Mouse (Mus musculus) gastrocnemius, postnatal 4 days (tissue): ENCODE measurements at regions not wholly inside any gene's neighbourhood (a gene's known extent, or its start where the extent isn't known, plus 50 kb on each side); places are given as distances from the start of the nearest gene placed in this dataset.
"Not testable (repeated sequence)": the region's sequence is repeated elsewhere in the genome, so short reads cannot be mapped to it uniquely, and the experiment has no call there.

Experiments used
- DNase-seq, 2 experiments: peaks; one replicate each; pipeline ENCODE4 v3.0.0; 2021 to 2022; ENCODE audit warnings: low spot score in 2 of 2, mixed read lengths in 2 of 2

DNA sequence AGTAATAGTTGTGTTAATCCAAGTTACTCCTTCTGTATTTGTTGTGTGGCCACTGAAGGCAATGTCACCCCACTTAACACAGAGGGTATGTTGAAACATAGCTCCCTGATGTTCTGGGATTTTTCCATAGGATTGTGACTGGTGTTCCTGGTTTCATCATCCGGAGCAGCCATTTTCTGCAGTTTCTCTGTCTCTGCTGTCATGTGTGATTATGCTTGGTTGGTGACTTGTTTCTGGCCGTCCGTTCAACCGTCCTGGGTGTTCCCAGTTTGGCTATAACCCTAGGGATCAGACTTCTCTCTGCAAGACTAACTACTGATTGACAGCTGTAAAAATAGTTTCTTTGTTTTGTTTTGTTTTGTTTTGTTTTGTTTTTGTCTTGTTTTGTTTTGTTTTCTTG lies 98.1 kb upstream of the Rpl34 start:
- no peak for DNase-seq

DNA sequence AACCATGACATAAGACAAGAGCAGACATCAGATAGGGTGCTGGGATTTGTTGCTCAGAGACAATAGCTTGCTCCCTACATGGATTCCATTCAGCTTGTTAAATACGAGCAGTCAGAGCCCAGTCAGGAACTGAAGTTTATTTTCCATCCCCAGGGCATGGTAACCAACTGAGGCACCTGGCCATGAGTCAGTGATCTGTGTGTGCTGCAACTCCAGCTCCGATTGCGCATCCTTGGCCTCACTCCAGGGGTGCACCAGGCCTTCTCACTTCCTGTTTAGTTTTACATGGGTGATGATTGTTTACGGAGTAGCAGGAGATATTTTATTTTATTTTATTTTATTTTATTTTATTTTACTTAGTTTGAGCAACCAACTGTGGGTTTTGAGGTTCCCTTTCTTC lies 97.7 kb upstream of the Rpl34 start:
- DNase-seq, result no peak

DNA sequence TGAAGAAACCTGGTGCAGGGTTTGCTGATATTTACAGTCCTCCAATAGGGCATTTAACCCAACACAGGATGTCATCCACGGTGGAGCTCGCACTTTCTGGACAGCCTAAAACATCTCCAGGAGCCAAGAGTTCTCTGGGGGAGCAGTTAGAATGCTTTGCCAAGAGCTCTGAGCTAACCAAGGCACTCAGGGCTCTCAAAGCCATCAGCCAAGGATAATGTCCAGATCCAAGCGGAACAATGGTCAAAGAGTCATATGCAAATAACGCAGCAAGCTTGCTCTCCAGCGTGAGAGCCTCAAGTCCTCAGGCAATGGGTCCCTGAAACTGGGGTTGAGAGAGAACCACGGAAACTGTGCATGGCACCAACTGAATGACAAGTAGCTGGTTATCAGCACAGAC lies 96.8 kb upstream of the Rpl34 start:
- DNase-seq, result no peak

GRCm38 (mm10) chr3:130819837-130820098 lies 89.6 kb upstream of the Rpl34 start:
- DNase-seq, result no peak

- DNase-seq, result no peak
These were observed 89.0 kb upstream of the Rpl34 start for GRCm38 (mm10) chr3:130819031-130819836.

- peak; percentile 82 to 89 for DNase-seq
These were observed 88.4 kb upstream of the Rpl34 start for GRCm38 (mm10) chr3:130818467-130819030.

DNA sequence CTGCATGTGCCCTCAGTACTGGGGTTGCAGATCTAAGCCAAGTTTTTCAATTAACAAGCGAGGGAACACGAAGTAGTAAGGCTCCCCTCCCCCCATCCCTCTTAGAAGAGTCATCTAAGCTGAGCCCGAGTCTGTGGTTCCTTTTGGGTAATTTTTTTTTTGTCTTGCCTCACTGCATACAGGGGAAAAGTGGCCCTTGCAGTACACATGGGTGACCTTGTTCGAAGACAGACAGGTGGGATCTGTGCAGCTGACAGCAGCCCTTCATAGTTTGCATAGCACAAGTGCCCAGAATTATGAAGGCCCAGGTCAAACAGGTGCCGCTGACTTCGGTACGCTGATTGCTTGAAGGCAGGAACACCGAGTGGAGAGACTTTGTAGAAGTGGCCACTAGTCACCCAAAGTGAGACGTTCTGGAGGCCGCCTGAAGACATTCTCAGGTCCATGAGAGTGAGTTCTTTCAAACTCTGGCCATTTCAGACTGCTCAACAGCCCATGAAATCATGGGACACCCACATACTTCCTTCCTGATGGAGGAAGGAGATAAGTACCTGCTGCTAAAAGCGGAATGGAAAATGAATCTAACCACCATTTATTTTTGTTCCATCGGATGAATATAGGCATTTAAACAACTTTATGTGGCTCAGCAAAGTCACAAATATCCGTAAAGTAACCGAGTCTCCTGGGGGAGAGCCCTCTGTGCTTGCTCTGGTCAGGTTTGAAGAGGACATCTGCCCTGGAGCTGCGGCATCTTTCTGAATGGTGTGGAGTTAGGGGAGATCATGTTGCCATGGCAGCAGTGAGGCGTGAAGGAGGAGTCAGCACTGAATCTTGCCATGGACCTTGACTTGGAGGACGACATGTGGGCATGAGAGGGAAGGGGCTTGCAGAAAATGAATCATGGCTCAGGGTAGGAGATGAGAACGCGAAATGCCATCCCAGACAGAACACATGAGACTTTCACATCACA lies 79.8 kb upstream of the Rpl34 start:
- no peak for DNase-seq

- DNase-seq, result no peak
These were observed 75.1 kb upstream of the Rpl34 start for GRCm38 (mm10) chr3:130805345-130805744.

- DNase-seq, result no peak
These were observed 74.1 kb upstream of the Rpl34 start for GRCm38 (mm10) chr3:130804327-130804662.

DNA sequence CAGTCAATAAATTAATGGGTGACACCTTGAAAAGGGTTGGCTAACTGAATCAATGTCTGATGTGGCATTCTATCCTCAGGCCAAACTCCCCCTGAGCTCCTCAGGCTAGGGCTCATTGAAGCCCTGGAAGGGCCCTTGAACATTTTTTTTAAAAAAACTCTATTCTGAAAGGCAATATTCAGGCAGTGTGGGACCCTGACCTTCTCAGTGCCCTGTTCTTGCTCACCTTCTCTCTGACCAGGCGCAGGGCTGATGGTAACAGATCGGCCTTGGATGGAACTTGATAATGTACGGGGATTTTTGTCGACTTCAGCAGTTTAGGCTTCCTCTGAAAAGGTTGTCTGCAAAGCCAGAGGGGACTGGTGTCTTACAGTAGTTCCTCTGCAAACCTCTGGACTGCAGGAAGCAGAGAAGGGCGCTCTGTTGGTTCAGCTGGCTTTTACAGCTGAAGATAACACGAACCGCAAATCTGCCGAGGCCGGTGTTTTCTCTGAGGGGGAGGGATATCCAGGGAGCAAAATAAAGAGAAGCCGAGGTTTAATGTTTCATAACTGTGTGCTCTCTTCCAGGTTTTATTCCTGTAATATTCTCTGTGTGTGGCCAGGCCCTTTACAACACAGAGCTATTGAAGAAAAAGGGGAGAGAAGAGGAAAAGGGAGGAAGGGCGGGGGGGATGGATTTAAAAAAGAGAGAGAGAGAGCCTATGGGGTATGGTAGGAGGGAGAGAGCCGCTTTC lies 73.6 kb upstream of the Rpl34 start:
- DNase-seq, result no peak

GRCm38 (mm10) chr3:130800016-130800415 lies 69.8 kb upstream of the Rpl34 start:
- DNase-seq, result no peak

DNA sequence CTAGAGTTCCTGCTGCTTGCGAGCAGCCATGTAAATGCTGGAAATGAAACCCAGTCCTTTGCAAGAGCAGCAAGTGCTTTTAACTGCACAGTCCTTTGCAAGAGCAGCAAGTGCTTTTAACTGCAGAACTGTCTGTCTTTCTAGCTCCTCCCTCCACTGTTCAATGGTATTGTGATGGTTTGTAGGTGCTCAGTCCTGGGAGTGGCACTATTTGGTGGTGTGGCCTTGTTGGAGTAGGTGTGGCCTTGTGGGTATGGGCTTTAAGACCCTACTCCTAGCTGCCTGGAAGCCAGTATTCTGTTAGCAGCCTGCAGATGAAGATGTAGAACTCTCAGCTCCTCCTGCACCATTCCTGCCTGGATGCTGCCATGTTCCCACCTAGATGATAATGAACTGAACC lies 67.8 kb upstream of the Rpl34 start:
- DNase-seq, result not testable (repeated sequence)

GRCm38 (mm10) chr3:130796531-130796930 lies 66.3 kb upstream of the Rpl34 start:
- DNase-seq, result no peak

DNA sequence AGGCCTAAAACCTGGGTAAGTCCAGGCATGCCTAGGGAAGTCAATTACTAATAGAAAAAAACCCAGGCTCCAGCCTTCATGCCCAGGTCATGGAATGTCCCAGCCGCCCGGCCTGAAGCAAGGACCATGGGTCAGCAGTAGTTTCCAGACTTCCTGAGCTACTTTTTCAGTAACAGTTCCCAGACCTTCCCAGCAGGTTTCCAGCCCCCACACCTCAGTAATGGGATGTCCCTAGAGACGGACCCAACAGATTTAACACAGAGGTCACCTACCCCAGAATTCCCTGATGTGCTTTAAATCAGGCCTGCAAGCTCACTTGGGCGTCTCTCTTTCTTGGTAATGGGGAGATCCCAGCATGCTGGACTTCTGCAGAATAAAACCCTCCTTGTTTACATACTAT lies 65.2 kb upstream of the Rpl34 start:
- DNase-seq, result no peak

DNA sequence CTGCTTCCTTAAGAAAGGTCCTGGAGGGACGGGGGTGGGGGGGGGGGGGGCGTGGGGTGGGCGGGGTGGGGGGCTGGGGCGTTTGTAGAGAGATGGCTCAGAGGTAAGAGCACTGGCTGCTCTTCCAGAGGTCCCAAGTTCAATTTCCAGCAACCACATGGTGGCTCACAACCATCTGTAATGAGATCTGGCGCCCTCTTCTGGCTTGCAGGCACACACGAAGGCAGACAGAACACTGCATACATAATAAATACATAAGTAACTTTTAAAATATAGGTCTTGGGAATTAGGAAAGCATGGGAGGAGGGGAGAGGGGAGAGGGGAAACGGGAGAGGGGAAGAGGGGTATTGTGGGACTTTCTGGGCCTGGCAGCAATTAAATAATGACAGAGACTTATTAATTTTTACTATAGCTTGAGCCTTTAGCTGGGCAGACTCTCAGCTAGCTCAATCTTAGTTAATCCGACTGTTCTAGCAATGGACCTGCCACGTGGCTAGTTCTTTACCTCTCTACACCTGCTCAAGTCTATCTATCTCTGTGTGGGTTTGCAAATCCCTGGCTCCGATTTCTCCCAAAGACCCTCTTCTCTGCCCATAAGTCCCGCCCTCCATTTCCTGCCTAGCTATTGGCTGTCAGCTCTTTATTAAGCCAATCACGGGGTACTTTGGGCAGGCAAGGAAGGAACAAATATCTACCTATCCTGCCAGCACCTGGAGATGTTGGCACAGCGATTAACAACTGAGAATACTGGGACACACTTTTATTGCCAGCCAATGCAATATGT lies 64.1 kb upstream of the Rpl34 start:
- no peak for DNase-seq

GRCm38 (mm10) chr3:130780706-130781240 lies 50.6 kb upstream of the Rpl34 start:
- DNase-seq, result no peak
